Mouse (Mus musculus): ENCODE results near the gene Dap.

The Dap gene

GRCm38 (mm10) chr15:31306726-31307125 lies 82.6 kb downstream of the Dap start:
- DNase-seq = no peak

DNA sequence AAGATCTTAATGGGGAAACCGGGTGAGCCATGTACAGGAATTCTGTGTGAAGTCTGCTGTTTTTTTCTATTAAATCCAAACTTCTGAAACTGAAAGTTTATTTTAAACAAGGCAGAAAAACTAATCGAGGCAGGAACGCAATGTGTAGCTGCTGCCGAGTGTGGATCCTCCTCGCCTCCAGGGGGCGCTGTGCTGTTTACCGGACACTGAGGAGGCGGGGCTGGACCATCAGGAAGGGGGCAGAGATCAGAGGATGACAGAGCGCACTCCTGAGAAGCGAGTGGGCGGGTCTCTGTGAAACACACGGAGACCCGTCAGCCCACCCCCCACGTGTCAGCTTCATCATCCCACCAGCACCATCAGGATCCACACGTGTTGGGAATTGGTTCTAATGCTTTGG lies 85.4 kb downstream of the Dap start:
- no peak for DNase-seq

DNA sequence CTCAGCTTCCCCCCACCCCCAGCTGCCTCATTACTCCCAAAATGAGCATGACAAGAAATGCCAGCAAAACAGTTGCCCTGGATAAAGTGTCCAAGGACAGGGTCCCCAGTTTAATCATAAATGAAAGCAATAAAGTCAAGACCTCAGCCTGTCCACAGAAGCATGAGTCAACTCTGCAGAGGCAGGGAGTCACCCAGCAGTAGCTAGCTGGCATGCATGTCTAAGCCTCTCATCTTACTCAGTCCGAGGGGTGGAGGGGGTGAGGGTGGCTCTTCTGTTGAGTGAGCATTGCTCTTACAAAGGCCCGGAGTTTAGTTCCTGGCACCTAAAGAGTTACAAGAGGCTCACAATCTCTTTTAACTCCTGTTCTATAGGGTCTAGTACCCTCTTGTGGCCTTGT lies 87.9 kb downstream of the Dap start:
- no peak for DNase-seq

DNA sequence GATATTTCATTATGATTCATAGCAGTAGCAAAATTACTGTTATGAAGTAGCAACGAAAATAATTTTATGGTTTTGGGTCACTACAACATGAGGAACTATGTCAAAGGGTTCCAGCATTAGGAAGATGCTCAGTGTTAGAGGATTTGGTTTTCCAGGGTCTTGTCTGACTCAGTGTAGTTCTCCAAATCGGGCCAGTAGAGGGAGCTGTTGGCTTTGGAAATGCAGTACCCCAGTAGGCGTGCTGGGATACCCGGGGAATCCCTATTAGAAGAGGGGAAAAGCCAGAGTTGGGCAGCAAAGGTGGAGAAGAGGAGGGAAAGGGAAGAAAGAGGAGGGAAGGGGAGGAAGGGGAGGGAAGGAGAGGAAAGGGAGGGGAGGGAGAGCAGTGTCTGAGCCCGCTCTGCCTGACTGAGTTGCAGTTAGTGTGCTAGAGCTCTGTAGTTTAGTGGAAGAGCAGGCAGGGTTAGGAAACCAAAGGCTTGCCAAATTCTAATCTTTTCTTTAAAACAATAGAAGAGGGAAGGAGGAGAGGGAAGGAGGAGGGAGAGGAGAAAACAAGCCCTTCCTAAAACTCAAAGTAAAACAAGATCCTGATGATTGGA lies 91.6 kb downstream of the Dap start:
- DNase-seq = peak; percentile 75 to 79

- no peak for DNase-seq
These were observed 93.1 kb downstream of the Dap start for GRCm38 (mm10) chr15:31317056-31317805.

DNA sequence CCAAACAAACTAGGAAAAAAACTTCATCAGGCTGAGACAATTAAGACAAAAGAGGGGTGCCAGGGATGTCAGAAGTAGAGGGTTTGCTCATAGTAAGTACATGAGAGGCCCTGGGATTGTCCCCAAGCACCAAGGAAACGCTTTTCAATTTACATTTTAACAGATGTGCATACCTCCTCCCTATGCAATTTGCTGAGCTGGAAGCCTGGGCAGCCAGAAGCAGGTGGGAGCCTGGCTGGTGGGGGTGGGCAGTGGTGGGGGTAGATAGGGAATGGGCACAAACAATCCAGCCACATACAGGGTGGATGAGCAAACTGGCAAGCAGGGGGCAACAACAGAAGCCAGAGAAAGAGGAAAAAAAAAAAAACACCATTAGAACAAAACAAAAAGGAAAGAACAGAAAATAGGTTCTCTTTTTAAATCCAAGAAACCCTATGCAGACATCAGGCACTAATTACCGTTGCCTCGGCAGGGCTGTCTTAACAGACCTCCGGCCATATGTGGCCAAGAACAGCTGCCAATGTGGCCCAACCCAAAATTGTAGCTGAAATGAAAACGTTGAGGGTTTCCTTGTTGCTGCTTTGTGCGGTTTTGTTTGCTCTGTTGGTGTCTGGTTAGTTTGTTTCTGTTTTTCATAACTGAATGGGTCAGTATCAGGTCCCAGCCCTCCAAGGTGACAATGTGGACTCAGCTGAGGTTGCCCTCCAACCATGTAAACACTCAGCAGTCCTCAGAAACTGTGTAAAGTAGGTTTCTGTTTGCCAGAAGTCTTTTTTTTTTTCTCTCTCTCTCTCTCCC lies 94.2 kb downstream of the Dap start:
- no peak for DNase-seq

- no peak for DNase-seq
These were observed 94.9 kb downstream of the Dap start for GRCm38 (mm10) chr15:31319046-31319445.

DNA sequence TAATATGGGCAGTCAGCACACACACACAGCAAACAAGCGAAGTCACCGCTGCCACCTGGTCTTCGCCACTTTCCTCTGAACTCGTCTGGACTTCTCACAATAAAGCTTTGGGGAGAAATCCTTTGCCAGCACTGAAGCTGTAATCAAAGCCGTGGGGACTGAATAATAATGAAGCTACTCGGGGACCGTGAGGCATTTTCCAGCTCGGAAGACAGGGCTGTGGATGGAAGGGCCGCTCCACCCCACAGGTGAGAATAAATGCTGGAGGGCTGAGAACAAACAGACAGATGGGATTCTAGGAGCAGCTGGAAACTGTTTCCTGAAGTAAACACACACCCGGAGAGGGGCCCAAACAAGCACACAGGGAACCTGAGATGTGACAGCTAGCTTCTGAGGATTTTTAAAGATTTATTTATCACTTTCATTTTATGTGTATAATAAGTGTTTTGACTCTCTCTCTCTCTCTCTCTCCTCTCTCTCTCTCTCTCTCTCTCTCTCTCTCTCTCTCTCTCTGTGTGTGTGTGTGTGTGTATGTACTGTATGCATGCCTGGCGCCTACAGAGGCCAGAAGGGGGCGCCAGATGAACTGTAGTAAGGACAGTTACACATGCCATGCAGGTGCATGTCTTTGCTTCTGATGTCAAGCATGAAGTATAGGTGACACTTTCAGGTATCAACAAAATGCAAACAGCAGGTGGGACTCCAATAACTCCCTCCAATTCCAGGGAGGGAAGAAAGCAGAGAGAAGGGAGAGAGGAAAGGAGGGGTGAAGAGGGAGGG lies 96.7 kb downstream of the Dap start:
- no peak for DNase-seq

DNA sequence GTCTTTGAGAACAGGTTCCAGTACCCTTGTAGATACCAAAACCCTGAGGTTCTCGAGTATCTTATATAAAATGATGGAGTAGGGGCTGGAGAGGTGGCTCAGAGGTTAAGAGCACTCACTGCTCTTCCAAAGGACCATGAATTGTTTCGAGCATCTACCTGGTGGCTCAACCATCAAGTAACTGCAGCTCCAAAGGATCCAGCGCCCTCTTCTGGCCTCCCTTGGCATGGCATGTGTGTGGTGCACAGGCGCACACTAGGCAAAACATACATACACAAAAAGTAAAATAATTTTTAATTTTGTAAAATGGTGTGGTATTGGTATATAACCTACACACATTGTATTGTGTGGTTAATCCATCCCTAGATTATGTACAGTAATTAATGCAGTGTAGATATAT lies 99.6 kb downstream of the Dap start:
- DNase-seq = no peak
